Mouse (Mus musculus) T-cell, adult 2 months (primary cell): ENCODE data around the gene Nxn.

Experiments
- DNase-seq: peaks from one replicate; pipeline ENCODE4 v3.0.0; 2022; ENCODE audit warnings: low spot score

Nxn gene

GRCm38 (mm10) chr11:76328522-76329290, 70.2 kb downstream of the Nxn start:
- DNase-seq = no peak

GRCm38 (mm10) chr11:76328084-76328483, 70.9 kb downstream of the Nxn start:
- DNase-seq = no peak

GRCm38 (mm10) chr11:76326672-76327071, 72.3 kb downstream of the Nxn start:
- no peak for DNase-seq

- no peak for DNase-seq
Observed at GRCm38 (mm10) chr11:76326051-76326450, 72.9 kb downstream of the Nxn start.

GRCm38 (mm10) chr11:76324801-76325200, 74.1 kb downstream of the Nxn start:
- DNase-seq = no peak

GRCm38 (mm10) chr11:76324207-76324606, 74.7 kb downstream of the Nxn start:
- DNase-seq = no peak

- DNase-seq = no peak
Observed at GRCm38 (mm10) chr11:76322939-76323338, 76.0 kb downstream of the Nxn start.

GRCm38 (mm10) chr11:76322081-76322480, 76.9 kb downstream of the Nxn start:
- DNase-seq = no peak

GRCm38 (mm10) chr11:76320475-76320874, 78.5 kb downstream of the Nxn start:
- no peak for DNase-seq

GRCm38 (mm10) chr11:76319714-76320435, 79.1 kb downstream of the Nxn start:
- DNase-seq = no peak

GRCm38 (mm10) chr11:76317904-76318303, 81.0 kb downstream of the Nxn start:
- DNase-seq = no peak

- no peak for DNase-seq
Observed at GRCm38 (mm10) chr11:76315785-76316444, 83.0 kb downstream of the Nxn start.

GRCm38 (mm10) chr11:76314741-76315140, 84.2 kb downstream of the Nxn start:
- DNase-seq = no peak

GRCm38 (mm10) chr11:76314140-76314539, 84.8 kb downstream of the Nxn start:
- DNase-seq = no peak

GRCm38 (mm10) chr11:76312805-76313204, 86.1 kb downstream of the Nxn start:
- DNase-seq = no peak

GRCm38 (mm10) chr11:76311224-76312000, 87.5 kb downstream of the Nxn start:
- no peak for DNase-seq

GRCm38 (mm10) chr11:76309868-76310267, 89.1 kb downstream of the Nxn start:
- DNase-seq = no peak

- no peak for DNase-seq
Observed at GRCm38 (mm10) chr11:76309072-76309471, 89.9 kb downstream of the Nxn start.

- DNase-seq = no peak
Observed at GRCm38 (mm10) chr11:76306769-76307168, 92.2 kb downstream of the Nxn start.

- DNase-seq = no peak
Observed at GRCm38 (mm10) chr11:76305571-76305970, 93.4 kb downstream of the Nxn start.

GRCm38 (mm10) chr11:76303368-76303767, 95.6 kb downstream of the Nxn start:
- DNase-seq = no peak

- no peak for DNase-seq
Observed at GRCm38 (mm10) chr11:76300862-76301261, 98.1 kb downstream of the Nxn start.
